Mouse (Mus musculus) cortical plate, adult 2 months (tissue): Measurements from ENCODE around the gene Serpina6.

Experiments
- CTCF ChIP-seq: fragments of 200-500 bp; IDR thresholded peaks from 2 replicates; pipeline ENCODE4 v1.5.1; 2011; ENCODE audit warnings: mild to moderate bottlenecking, control low read depth, low read length; ENCODE audit not compliant: insufficient read depth; ENCODE audit errors: extremely low read depth
- POLR2A ChIP-seq: fragments of 200-500 bp; IDR thresholded peaks from 2 replicates; pipeline ENCODE4 v1.6.1; 2011; ENCODE audit warnings: mild to moderate bottlenecking, low read length, control low read depth; ENCODE audit not compliant: insufficient read depth; ENCODE audit errors: extremely low read depth

GRCm38 (mm10) chr12:103665286-103665685 is 8.3 kb upstream of the Serpina6 start:
- TF ChIP-seq CTCF, result no peak
- no peak for TF ChIP-seq POLR2A
